Mouse (Mus musculus): ENCODE measurements at regions not wholly inside any gene's neighbourhood (a gene's known extent, or its start where the extent isn't known, plus 50 kb on each side); places are given as distances from the start of the nearest gene placed in this dataset. TPM values are rescaled to one million over a fixed set of nuclear protein-coding genes. Genes with fewer than 3 reads are reported as not detected.

DNA sequence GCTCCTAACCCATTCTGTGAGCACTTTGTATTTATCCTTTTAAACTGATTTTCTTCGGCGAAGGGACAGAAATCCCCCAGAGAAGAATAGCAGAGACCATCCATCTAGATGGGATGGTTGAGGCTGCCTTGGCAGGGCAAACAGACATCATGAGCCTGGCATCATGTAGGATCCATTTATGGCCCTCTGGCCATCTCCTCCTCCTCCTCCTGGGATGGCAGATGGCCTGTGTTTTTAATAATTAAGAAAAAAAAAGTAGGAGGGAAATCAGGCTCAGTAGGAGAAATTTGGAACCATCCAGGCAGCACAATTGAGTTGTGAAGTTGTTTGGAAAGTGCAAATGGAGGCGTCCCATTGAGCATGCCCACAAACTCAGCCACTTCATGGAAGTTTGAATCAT lies 58.8 kb upstream of the Tnp1 start:
- no peak overlapping the region for H3K9ac ChIP-seq (replicated peaks)
- H3K4me3 ChIP-seq (replicated peaks): no peak overlapping the region
- no peak overlapping the region for H3K27ac ChIP-seq (replicated peaks)
- WGBS: 74% methylated on average over 3 of the region's 3 CpGs
- no peaks in the 10 kb centered on the region for H3K9me3 ChIP-seq (replicated peaks)
- no peak overlapping the region for H3K4me2 ChIP-seq
- ATAC-seq (ENCODE audit: low FRiP score): no peak
- no peaks in the 10 kb centered on the region for H3K4me1 ChIP-seq
- H3K36me3 ChIP-seq: no peaks in the 10 kb centered on the region
- no peaks in the 10 kb centered on the region for H3K27me3 ChIP-seq (replicated peaks)

DNA sequence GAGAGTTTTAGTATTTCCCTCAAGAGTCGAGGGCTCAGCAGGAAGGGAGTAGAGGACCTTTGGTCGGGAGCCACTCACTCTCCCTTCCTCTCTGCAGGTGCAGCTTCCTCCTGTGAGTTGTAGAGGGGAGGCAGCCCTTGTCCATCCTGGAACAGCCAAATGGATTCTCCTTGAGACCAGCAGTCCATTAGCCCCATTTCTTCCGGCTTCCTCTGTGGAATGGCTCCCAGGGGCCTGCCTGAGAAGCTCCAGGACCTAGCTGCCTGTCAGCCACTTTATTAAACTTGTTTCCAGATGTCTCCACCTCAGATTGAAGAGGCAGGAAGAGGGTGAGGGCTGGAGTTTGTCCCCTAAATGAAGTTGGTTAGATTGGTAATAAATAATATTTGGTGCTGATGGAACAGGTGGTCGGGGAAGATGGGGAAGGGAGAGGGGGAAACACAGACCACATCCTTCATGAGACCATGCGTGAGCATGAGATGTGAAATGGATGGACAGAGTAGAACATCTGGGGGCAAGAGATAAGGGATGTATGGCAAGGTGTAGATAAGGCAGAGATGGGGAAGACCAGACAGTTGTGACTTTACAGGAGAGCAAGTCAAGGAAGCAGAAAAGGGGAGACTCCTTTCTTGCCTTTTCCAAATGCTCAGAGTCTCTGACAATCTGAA lies 56.7 kb upstream of the Tnp1 start:
- Histone ChIP-seq H3K4me1 (no peaks in the 10 kb centered on the region), H3K27me3 (replicated peaks) (no peaks in the 10 kb centered on the region), H3K9ac (replicated peaks) (no peak overlapping the region), H3K4me3 (replicated peaks) (no peak overlapping the region), H3K4me2 (no peak overlapping the region), H3K9me3 (replicated peaks) (no peaks in the 10 kb centered on the region), H3K27ac (replicated peaks) (no peak overlapping the region), H3K36me3 (no peaks in the 10 kb centered on the region)
- ATAC-seq (ENCODE audit: low FRiP score): no peak
- 76% methylated on average over 5 of the region's 5 CpGs for WGBS

DNA sequence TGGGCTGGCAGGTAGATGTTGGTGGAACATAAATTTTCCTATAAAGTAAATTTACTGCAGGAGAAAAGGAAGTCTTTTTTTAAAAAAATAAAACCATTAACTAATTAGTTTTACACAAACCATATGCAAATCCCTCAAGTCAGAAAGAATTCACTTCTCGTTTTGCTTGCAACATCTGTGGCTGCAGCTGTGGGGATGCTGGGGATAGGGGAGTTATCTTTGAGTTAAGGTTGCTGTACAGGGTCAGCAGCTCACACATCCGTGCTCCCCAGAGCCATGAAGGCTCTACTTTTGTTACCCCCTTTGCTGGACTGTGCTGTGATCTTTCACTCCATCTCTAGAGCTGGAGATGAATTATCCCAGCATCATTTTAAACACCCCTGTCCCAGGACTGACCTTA lies 54.4 kb upstream of the Tnp1 start:
- H3K36me3 ChIP-seq: no peaks in the 10 kb centered on the region
- no peak overlapping the region for H3K4me3 ChIP-seq (replicated peaks)
- no peak overlapping the region for H3K4me2 ChIP-seq
- ATAC-seq (ENCODE audit: low FRiP score): no peak
- no peak overlapping the region for H3K27ac ChIP-seq (replicated peaks)
- H3K27me3 ChIP-seq (replicated peaks): no peaks in the 10 kb centered on the region
- no peaks in the 10 kb centered on the region for H3K4me1 ChIP-seq
- no peak overlapping the region for H3K9ac ChIP-seq (replicated peaks)
- no peaks in the 10 kb centered on the region for H3K9me3 ChIP-seq (replicated peaks)
- whole genome bisulfite sequencing: 64% methylated on average over 2 of the region's 2 CpGs

Small RNAs in the stretch of these regions (microRNA-seq; reads per million reads assigned to microRNA genes)
- gene Mir6351: not detected
